Mouse (Mus musculus): ENCODE measurements around the gene Slbp.

Slbp gene

DNA sequence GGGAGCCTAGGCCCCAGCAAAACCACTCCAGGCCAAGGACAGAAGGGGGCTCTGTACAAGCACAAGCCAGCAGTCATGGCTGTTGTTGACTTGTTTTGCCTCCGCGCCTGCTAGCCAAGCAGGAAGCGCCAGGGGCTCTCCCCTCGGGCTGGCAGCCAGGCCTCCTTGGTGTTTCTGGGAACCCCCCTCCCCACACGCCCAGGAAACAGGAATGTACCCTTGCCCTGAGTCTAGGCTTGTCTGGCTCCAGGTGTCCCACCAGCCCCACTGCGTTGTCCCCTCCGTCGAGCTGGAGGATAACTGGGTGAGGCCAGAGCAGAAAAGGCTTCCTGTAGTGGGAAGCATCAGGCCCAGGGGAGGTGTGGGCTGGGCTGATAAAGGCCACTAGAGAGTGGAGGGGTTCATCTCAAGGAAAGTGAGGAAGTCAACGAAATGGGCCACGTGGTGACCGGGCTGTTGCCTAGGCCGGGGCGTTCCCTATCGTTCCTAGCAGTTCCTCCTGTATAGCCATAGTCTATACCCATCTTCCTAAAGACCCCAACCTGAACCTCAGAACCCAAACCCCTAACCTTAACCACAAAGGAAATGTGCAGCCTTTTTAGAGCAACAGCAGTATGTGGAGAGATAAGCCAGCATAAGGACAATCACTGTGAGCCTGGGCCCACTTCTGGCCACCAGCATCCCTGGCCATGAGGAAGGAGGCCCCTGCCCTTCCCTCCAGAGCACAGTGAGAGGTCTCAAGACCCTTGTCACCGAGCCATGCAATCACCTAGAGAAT is 29.4 kb upstream of the Slbp start:
- no peak for DNase-seq (ENCODE audit: low spot score)

DNA sequence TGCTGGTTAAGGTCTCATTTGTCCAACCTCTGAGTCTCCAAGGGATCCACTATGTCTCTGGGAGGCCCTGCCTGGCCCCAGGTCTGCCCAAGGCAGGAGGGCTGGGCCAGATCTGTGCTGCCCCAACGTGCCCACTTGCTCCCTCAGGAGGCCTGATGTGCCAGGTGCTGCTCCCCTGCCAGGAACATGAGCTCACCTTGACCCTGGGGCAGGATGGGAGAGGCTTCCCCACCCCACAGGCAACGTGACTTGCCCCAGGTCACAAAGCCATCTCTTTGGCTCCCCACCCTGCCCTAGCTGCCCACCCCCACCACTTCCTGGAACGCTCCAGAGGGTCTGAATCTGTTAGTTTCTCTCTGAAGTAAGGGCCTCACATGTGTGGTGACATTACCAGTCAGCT is 28.7 kb upstream of the Slbp start:
- no peak for DNase-seq (ENCODE audit: low spot score)

DNA sequence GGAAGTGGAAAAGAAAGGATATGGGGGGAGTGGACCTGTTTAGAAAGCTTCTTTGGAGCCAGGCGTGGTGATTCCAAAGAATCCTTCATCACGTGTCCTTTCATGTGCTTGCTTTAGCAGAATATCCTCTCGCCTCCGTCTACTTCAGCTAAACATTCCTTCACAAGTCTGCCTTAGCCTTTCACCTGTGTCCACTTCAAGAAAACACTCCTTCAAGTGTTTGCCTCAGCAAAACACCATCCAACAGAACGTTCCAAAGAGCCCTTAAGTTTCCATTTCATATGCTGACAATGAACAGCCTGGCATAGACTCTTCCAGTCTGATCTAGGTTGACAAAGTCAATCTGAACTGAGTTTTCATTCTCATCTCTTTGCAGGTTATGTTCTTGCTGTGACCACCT is 25.9 kb upstream of the Slbp start:
- no peak for DNase-seq (ENCODE audit: low spot score)

DNA sequence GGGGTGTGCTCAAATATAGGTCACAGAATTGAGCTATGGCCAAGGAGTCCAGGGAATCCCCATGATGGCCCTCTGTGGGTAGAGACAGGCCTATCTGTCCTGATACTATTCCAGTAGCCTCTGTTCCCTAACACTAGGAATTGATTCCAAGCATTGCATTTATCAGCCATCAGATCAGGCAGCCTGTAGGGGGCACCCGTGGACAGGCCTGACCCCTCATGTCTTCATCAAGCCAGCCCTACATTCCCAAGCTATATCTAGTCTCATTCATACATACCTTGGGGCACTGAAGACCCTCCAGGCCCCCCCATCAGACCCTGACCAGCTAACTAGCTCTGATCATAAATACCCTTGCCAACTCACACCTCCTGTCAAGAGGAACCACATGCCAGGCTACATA is 23.6 kb upstream of the Slbp start:
- peak; percentile 85 for DNase-seq (ENCODE audit: low spot score)

DNA sequence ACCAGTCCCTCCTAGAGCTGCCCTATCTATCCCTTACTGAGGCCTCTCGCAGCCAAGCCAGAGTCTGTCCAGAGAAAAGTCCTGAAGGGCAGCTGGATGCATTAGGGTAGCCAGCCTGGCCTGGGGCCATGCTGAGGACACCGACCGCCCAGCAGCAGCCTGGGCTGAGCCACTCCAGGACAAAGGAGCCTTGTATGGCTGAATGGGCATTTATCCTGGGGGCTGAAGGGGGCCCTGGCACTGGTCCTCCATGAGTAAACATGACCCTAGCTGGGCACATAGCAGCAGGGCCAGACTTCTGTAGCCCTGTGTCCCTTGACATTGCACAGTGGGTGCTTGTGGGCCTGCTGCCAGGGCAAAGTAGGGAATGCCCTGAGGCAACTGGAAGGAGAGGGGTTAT is 22.1 kb upstream of the Slbp start:
- no peak for DNase-seq (ENCODE audit: low spot score)

DNA sequence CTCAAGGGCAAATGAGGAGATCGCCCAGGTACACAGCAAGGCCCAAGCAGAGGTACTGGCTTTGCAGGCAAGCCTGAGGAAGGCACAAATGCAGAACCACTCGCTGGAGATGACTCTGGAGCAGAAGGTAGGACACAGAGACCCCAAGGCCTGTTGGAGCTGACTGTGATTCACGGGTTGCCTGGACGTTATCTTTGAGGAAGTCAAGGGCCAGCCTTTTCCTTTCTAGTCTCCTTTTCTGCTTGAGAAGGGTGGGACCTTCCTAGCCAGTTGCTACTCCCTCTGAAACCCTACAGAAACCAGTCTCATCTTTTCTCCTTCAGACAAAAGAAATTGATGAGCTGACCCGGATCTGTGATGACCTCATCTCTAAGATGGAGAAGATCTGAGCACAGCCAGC is 19.3 kb upstream of the Slbp start:
- DNase-seq (ENCODE audit: low spot score): no peak

DNA sequence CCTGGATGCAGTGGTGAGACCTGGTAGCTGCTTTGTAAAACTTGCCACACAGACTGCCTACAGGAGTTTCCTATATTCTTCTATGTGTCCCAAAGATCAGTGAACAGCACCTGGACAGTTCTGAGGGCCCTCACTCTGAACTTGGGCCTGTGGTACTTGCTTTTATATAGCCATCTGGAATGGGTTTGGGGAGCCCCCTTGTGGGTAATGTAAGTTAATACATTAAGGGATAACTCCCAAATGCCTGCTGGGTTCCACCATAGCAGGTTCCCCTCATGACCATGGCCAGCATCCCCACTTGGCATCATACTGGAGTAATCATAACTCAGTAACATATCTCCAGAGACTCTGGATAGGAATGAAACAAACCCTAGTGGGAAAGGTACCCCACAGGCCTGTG is 15.8 kb upstream of the Slbp start:
- DNase-seq (ENCODE audit: low spot score): peak; percentile 35

DNA sequence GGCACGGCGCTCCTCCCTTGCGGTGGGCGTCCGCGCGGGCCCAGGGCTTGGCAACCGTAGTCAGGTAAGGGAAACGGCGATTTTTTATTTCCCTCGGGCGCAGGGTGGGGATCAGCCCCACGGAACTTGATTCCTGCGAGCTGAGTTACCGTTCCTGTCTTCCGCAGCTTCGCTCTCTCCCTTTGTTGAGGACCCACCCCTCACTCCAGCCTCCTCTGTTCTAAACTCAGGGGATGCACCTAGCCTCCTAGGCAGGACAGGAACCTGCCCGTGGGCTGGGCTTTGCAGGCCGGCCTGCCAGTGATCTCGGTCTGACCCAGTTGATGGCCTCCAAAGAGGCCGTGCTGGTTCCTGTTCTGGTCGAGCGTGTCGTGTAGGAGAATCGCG is 6.3 kb upstream of the Slbp start:
- no peak for DNase-seq (ENCODE audit: low spot score)

DNA sequence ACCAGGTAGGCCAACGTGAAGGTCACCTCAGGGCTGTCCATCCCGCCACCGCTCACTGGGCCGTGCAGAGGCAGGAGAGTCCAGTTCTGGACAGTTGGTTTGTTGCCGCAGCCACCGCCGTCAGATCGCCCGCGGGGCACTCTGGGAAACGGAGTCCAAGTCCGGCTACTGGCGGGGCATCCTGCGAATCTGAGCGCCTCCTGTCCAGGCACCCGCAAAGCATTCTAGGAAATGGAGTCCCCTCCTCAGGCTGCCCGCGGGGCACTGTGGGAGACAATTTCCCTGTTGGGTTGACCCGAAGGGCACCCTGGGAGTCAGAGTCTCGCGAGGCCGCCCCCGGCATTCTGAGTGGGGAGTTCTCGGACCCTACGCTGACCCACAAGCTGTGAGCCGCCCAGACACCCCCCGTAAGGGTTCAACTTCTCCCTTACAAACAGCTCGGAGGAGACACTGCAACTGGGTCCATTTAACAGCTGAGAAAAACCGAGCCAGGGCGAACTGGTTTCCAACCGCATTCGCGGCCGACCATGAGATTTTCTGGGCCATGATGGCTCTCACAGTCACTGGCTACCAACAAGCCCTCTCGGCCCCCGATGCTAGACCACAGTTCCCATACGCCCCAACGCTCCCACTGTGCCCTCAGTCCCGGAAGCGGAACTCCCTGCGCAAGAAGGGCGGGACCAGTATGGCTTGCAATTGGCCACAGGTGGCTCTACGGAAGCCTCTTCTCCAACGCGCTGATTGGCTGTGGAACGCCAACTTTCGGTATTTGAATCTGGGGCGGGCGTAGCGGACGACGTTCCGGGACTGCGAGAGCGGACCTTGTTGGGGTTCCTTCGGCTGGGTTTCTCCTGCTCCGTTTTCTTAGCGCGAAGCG is 5.7 kb upstream of the Slbp start, which contains the start of the genes Tacc3 and Tmem129:
Tacc3 (plus strand) TSS at position 342 of the 877 bp plus-strand sequence.
Tmem129 (minus strand) TSS at position 630 of the 877 bp plus-strand sequence.
- DNase-seq (ENCODE audit: low spot score): peak; percentile 99

DNA sequence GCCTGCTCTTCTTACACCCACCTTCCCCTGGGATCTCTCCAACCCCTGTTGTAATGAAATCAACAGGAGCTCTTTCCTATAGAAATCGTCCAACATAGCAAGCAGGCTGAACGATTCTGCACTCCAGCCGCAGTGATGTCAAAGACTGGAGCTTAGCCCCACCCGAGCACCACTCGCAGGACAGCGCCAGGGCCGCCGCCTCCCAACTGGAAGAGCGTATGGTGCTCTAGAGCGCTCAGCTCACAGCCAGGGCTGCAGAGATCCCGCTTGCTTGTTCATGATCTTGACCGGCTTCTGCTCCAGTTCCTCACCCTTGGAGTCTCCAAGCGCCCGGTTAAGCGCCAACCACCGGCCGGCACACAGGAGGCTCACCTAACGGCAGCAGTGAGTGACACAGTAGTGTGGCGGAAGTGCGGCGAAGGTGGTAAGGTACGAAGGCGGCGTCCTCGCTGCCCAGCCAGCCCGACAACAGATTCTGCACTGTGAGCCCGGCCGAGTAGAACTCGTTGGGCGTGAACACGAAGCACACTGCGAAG is 4.9 kb upstream of the Slbp start:
- no peak for DNase-seq (ENCODE audit: low spot score)

DNA sequence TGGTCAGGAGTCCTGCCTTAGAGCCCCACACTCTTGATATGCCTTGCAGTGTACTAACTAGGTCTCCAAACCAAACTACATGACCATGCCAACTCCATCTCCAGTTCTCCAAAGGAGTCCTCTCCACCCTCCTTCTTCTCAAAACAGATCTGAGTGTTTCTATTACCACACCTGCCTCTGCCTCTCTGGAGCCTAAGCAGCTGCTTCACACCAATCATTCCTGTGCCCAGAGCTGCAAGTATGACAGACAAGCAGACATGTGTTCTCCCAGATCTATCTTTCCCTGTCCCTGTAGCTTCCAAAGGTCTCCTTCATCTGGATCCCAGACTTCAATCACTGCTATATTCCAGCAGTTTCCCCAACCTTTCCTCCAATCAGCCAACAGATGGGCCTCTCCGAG is 4.4 kb upstream of the Slbp start:
- no peak for DNase-seq (ENCODE audit: low spot score)

DNA sequence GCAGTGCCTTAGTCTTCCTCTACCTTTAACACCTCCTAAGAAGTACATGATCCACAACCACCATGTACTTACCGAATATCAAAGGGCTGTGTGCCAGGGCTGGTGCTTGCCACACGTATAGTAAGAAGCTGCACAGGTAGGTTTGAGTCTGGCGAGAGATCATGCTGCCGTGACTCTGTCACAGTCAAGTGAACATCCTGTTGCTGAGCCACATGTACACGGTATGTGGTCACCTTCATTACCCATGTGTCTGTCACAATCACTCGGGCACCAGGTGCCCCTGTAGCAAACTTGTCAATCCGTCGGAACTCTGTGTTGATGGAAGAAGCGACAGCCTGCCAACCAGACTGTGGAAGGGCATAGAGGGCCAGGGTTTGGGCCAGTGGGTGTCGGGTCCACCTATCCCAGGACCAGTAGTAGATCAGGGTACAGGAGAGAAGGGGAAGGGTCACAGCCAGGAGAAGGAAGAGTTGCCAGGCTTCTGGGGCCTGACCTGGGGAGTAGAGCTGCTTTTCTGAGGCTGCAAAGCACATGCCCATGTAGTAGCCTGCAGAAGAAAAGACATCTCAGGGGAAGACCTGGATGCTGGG is 3.0 kb upstream of the Slbp start:
- DNase-seq (ENCODE audit: low spot score): no peak

DNA sequence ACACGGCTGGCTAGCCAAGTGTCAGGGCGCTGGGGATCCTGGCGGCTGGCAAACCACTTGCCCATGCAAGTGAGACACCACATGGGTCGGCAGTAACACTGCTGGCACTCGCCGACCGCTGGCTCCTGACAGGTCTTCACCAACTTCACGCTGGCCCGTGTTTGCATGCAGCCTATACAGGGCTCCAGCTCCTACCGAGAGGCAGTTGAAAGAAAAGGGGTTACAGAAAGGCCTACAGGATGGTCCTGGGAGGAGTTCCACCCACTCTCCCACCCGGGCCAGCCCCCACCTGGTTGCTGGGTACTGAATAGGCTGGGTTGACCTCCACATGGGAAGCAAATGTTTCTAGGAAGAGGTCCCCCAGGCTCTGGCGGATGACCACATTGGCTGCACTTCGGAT is 2.0 kb upstream of the Slbp start:
- DNase-seq (ENCODE audit: low spot score): no peak

DNA sequence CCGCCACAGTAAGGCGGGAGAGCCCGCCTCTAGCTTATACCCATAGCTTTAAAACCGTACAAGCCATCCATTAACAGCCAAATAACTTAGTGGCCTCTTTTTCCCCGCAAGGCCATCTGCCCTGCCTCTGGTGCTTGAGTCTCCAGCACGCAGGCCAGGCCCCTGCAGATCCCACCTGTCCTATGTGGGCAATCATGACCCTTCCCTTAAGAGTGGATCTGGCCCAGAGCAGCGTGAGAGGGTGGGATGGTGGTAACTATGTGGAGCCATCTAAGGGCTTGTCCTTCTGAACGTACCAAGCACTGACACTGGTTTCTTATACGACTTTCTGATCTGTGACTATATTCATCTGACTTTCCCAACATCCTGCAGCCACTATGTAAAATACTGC is 404 bp upstream of the Slbp start:
- DNase-seq (ENCODE audit: low spot score): no peak

DNA sequence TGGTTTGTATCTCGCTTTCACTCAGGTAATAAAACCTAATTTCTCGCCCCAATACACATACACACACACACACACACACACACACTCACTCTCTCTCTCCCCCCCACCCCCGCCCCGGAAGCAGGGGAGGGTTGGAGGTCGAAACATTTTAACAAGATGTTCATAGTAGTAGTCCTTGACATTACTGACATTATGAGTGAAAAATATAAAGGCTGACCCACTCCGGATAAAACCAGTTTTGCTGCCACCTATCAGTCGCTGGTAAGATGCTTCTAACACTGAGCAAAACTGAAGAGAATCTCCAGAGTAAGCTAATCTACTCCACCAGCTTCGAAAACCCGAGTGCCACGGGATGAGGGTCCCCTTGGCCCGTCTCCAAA is 843 bp downstream of the Slbp start:
- no peak for DNase-seq (ENCODE audit: low spot score)

DNA sequence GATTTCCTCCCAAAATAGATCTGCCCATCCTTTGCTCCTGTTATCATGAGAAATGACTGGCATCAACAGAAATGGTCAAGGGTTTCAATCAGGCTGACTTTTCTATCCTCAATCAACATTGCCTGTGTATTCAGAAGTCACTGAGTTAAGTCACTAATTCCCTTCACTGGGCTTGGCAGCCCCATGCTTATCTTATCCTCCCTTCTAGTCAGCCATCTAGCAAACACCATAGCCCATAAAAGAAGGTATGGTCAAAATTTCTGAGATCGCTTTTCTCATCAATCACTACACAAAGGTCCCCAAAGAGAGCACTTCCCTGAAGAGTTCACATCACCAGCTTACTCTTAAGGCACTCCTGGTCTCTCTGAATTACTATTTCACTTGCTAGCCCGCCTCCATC is 1.4 kb downstream of the Slbp start:
- no peak for DNase-seq (ENCODE audit: low spot score)

DNA sequence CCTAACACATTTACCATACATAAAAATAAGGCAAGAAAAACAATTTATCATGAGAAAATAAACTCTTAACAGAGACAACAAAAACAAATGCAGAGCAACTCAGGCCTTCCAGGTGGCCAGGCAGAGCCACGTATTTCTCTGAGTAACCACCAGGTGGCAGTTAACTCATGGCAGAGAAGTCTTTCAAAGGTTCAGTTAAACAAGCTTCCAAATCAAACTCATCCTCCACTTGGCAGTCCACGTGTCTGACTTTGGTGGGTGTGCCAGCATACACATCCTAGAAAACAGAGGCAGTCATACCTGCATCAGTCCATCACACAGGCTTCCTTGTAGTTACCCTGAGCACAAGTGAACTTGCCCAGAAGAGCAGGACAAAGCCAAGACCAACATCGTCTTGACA is 11.7 kb downstream of the Slbp start:
- DNase-seq (ENCODE audit: low spot score): peak; percentile 64

DNA sequence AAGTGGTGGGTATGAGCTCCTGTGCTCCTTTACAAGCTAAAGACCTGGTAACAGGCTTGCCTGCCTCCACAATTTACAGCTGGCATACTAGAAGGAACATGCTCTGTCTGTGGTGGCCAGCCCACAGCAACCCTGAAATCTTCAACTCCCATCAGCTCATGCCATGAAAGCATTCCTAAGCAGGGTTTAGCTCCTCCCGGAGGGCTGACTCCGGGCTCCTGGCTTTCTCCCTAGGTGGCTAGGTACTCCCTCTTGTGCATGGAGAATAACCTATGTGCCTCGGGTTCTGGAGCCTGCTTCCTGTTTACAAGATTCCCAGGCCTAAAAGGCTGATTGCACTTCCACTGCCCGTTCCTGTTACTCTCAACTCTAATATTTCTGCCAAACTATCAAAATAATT is 13.5 kb downstream of the Slbp start:
- no peak for DNase-seq (ENCODE audit: low spot score)

DNA sequence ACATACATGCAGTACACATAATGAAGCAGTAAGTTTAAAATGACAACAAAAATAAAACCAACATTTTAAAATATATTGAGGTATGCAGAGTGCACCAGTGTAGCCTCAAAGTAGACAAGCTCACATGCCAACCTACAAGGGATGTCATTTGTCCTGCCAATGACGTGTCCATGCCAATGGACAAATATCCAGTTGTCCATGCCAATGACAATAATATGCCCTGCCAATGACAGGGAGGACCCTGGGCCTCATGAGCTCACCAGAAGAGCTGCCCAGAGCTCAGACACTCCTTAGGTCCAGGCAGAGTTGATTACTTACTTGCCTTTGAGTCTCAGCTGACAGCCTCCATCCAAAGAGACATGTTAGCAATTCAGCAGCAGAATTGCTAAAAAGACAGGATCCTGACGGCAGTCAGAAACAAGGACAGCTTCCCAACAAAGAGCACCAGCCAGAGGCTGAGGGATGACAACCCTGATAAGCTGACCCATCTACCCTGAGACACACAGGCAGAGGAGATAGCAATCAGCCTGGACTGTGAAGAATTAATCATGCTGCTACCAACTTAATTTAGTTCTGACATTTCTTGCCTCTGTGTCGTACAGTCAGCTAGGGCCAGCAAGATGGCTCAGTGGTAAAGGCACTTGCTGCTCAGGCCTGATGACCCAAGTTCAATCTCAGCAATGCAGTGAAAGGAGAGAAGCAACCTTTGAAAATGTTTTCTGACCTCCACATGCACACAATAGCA is 14.6 kb downstream of the Slbp start:
- DNase-seq (ENCODE audit: low spot score): no peak

DNA sequence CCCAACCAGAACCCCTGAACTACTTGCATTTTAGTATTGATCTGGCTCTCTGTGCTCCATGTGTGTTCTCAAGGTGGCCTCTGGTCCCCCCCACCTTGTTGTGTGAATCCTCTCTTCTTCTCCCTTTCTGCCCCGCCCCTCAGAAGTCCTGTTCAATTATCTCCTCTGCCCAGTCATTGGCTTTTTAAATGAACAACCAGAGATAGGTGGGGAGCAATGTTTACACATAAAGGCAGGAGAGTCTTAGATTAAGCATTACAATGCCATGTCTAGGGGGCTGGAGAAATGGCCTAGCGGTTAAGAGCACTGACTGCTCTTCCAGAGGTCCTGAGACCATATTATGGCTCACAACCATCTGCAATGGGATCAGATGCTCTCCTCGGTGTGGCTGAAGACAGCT is 17.0 kb downstream of the Slbp start:
- no peak for DNase-seq (ENCODE audit: low spot score)

DNA sequence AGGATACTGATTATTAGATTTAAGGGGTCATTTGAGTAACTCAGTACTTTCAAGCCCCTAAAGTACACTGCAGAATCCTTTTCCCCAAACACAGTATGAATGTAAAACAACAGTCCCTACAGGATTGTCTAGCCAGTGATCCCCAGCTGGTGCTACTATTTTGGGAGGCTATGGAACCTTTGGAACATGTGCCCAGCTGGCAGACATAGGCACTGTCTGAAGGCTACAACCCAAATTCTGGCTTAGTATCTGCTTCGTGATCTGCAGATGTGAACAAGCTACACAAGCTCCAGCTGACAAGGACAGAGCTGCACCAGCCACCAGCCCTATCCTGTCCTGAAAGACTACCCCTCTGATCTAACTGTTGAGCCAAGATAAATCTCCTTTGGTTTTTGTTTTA is 19.8 kb downstream of the Slbp start:
- DNase-seq (ENCODE audit: low spot score): no peak

DNA sequence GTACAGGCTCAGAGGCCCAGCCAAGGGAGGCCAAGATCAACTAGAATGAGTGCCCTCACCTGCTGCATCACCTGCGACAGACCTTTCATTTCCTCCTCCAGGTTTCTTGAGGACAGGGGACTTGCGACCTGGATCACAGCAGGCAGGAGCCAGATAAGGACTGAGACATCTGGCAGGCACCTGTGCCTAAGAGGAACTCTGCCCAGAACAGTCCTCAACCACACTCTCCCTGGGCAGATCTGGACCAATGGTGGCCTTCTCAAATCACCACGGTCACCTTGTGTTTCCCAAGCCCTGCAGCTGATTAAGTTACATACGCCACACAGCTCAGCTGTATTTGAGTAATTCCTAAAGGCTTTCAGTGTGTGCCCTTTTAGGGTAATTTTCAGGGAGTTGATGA is 21.8 kb downstream of the Slbp start:
- no peak for DNase-seq (ENCODE audit: low spot score)

Data from embryo, embryonic 10 days (tissue).